10 mouse cellular contexts compared by ENCODE assay signal in genomic region chr17:56365791-56366673, GRCm38 (mm10). TPM values are rescaled to one million over a fixed set of nuclear protein-coding genes. Genes with fewer than 3 reads are reported as not detected.
DNase-seq lines count a peak whose midpoint lies in the region; ATAC-seq and TF ChIP-seq lines count a peak whose summit lies in the region.
"Had no signal": no experiment of that assay in that cellular context is flagged by ENCODE, and none has a peak within 500 bp of the region (broad histone marks: within the 10 kb centered on the region; RNA-seq: fewer than 3 reads in every experiment).

No protein-coding gene starts in this region.

- peak; percentile 58 to 59 for DNase-seq in cerebellum, postnatal 25 days
- DNase-seq in cerebellum, postnatal 4 days (ENCODE audit: low spot score in 2 of 2), result no peak
- peak; percentile 72 for DNase-seq in liver, adult 2 months (ENCODE audit: extremely low read depth, low read depth, low spot score)
- no peak for DNase-seq in liver
- DNase-seq in right cerebral cortex, postnatal 4 days, result no peak
- DNase-seq: B cell, adult 2 months had no signal

- H3K9ac ChIP-seq in liver, adult 2 months (ENCODE audit: low read depth, low read length), result no peak overlapping the region
- no peak overlapping the region for H3K9ac ChIP-seq in hindbrain, embryonic 16.5 days (ENCODE audit: low read depth, low read length)
- H3K9ac ChIP-seq in neural tube, embryonic 12.5 days, result 0 out of 2 replicates have a peak overlapping the region, but pooled peaks have one; percentile 21

- H3K4me2 ChIP-seq in hindbrain, embryonic 16.5 days (ENCODE audit: low read length), result no peak overlapping the region
- 0 out of 2 replicates have a peak overlapping the region, but pooled peaks have one; percentile 2 for H3K4me2 ChIP-seq in neural tube, embryonic 12.5 days (replicated peaks)

- H3K36me3 ChIP-seq in liver, adult 2 months (ENCODE audit: control insufficient read depth, insufficient read depth, low read length), result no peaks in the 10 kb centered on the region
- H3K36me3 ChIP-seq in hindbrain, embryonic 16.5 days (ENCODE audit: control insufficient read depth, insufficient read depth, low read length), result peaks cover 2% of the 10 kb centered on the region; the same call in 1 of the 2 replicates
- H3K36me3 ChIP-seq in neural tube, embryonic 12.5 days, result peaks cover 41% of the 10 kb centered on the region

- H3K79me2 ChIP-seq in liver, adult 2 months (ENCODE audit: control insufficient read depth, insufficient read depth, low read length), result no peaks in the 10 kb centered on the region; the same call in 1 of the 2 replicates

- H3K27ac ChIP-seq in liver, adult 2 months (replicated peaks; ENCODE audit: insufficient read depth, low read depth, low read length), result no peak overlapping the region
- peak overlapping the region; percentile 42 for H3K27ac ChIP-seq in hindbrain, embryonic 16.5 days (ENCODE audit: low read depth, low read length)
- peak overlapping the region; percentile 59 for H3K27ac ChIP-seq in neural tube, embryonic 12.5 days

- peaks cover 6% of the 10 kb centered on the region; the same call in 1 of the 2 replicates for H3K4me1 ChIP-seq in liver, adult 2 months (ENCODE audit: control insufficient read depth, insufficient read depth, low read length)
- peaks cover 26% of the 10 kb centered on the region for H3K4me1 ChIP-seq in hindbrain, embryonic 16.5 days (ENCODE audit: control insufficient read depth, insufficient read depth, low read depth, low read length)
- H3K4me1 ChIP-seq in neural tube, embryonic 12.5 days, result peaks cover 24% of the 10 kb centered on the region

- no peak for TF ChIP-seq POLR2A in liver, adult 2 months (IDR thresholded peaks at IDR 0.05; ENCODE audit: extremely low read depth, insufficient read depth, low read length)

- H3K4me3 ChIP-seq in liver, adult 2 months (ENCODE audit: insufficient read depth, low read depth, low read length), result no peak overlapping the region
- H3K4me3 ChIP-seq in hindbrain, embryonic 16.5 days (ENCODE audit: low read length), result no peak overlapping the region
- H3K4me3 ChIP-seq in neural tube, embryonic 12.5 days, result no peak overlapping the region

- no peaks in the 10 kb centered on the region for H3K27me3 ChIP-seq in liver, adult 2 months (ENCODE audit: control insufficient read depth, insufficient read depth, low read length)
- no peaks in the 10 kb centered on the region for H3K27me3 ChIP-seq in hindbrain, embryonic 16.5 days (replicated peaks; ENCODE audit: control insufficient read depth, insufficient read depth, low read length)
- no peaks in the 10 kb centered on the region for H3K27me3 ChIP-seq in neural tube, embryonic 12.5 days (replicated peaks)

- H3K9me3 ChIP-seq in hindbrain, embryonic 16.5 days (ENCODE audit: control insufficient read depth, low read length), result no peaks in the 10 kb centered on the region
- no peaks in the 10 kb centered on the region for H3K9me3 ChIP-seq in neural tube, embryonic 12.5 days

- ATAC-seq in hindbrain, embryonic 16.5 days, result peak; percentile 49
- ATAC-seq in neural tube, embryonic 12.5 days (ENCODE audit: low FRiP score, low read depth), result peak; percentile 65
- no peak for ATAC-seq in CD4-positive, CD25-positive, alpha-beta regulatory T cell, adult 4 months
- ATAC-seq: activated CD4-positive, CD25-positive, alpha-beta regulatory T cell, adult 4 months had no signal

- 69% methylated on average over 7 of the region's 7 CpGs for WGBS in liver, adult 2 months
- WGBS in hindbrain, embryonic 16.5 days, result 44% methylated on average over 7 of the region's 7 CpGs
- WGBS in neural tube, embryonic 12.5 days, result 55% methylated on average over 7 of the region's 7 CpGs

- TF ChIP-seq CTCF in liver, adult 2 months (IDR thresholded peaks at IDR 0.05; ENCODE audit: low read depth, low read length), result no peak

RNA-seq across cellular contexts. Expression of gene Kdm4b, which starts 40.2 kb away (rescaled TPM):
- 9.5 and 10.4 TPM in 2 replicates for total RNA-seq in liver, adult 2 months (2014; rRNA removed)
- polyA plus RNA-seq in liver, adult 2 months (2012; rRNA removed), result 13.0 and 15.6 TPM in 2 replicates
- 53.5 and 70.3 TPM in 2 replicates for polyA plus RNA-seq in hindbrain, embryonic 16.5 days (2015; fragmentation: Nextera tagmentation; extraction: Ambion mirVana)
- 86.1 and 86.7 TPM in 2 replicates for polyA plus RNA-seq in neural tube, embryonic 12.5 days (2016; fragmentation: Nextera tagmentation; extraction: Ambion mirVana)
- 1 to 10 TPM; 5.3 to 7.0 TPM for polyA plus RNA-seq in CD4-positive, CD25-positive, alpha-beta regulatory T cell, adult 4 months (2017; shearing (Covaris generic))

Comparison
In these comparisons a context has a peak if more than half of its experiments do, and no peak if none do; other contexts are left out.
1. DNase-seq: peak in cerebellum, postnatal 25 days (2 of 2) and liver, adult 2 months (single experiment); none in cerebellum, postnatal 4 days (0 of 2), liver (single experiment) and right cerebral cortex, postnatal 4 days (single experiment).